Mouse (Mus musculus): ENCODE data around the gene Kdsr. TPM values are rescaled to one million over a fixed set of nuclear protein-coding genes. Genes with fewer than 3 reads are reported as not detected.
A peak's percentile ranks its signal among the peaks of the same experiment; 100 is the strongest.

Kdsr gene
- total and polyA plus RNA-seq, 3 experiments: 15.1 to 20.3 TPM; not detected in 1

DNA sequence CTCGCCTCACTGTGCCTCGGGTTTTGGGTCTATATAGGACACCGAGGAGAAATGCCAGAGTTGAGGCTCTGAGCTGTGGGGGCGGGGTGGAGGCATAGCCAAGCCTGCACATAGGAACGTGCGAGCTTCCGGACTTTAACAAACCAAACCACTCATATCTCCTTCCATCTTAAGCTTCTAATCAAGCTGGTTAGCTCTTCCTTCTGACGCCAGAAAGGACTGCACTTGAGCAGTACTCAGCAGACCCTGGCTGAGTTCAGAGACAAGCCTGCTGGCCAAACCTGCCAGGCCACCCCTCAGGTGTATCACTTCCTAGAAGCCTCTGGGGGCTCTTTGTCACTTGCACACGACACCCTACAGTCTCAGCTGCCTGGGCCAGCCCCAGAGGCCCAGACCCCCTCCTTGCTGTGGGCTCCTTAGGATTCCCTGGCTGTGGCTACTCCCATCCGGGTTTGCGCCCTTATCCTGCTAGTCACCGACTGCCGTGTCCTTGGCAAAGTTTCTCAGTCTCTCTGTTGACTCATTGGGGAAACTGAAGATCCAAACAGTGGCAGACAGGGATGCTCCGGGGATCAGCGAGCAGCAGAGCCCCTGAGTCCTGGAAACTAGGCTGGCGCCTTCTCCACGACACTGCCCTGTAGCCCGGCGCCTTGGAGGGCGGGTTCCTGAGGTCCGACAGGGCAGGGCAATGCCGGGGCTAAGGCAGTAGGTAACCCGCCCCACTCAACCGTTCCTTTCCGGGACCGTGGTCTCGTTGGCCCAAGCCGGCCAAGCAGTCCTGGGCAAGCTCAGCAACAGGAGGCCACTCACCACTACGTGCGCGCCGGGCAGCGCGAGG lies 574 bp downstream of the Kdsr start (continued):
- TF ChIP-seq MAX (IDR thresholded peaks at IDR 0.05; ENCODE audit: low read length) (0 out of 2 replicates have a peak, but pooled peaks have one; percentile 42), E2F4 (IDR thresholded peaks at IDR 0.05; ENCODE audit: borderline replicate concordance, low read depth, low read length) (0 out of 2 replicates have a peak, but pooled peaks have one; percentile 2), HCFC1 (IDR thresholded peaks at IDR 0.05; ENCODE audit: low read depth, low read length) (peak; percentile 31; the same call in 1 of the 2 replicates), MEF2A (IDR thresholded peaks at IDR 0.05; ENCODE audit: extremely low read depth, insufficient replicate concordance, low read depth, low read length, poor library complexity, severe bottlenecking) (no peak), CHD2 (IDR thresholded peaks at IDR 0.05; ENCODE audit: low read length) (peak; percentile 49)

DNA sequence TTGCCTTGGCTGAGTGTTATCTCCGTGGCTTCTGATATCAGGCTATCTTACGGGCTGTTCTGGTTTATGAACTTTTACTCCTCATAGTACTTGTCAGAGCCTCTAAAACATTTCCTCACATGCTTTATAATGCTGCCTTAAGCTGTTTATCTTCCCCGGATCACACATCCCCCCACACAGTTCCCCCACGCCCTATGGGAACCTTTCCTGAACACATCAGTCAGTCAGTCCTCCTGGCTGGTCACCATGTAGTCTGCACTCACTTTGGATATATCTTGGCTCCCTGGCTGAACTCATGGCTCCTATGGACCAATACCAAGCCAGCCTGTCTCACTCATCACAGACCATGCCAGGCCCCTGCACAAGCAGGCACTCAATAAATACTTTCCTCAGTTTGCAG lies 2.9 kb downstream of the Kdsr start:
- H3K27me3 ChIP-seq (ENCODE audit: control insufficient read depth in 1 of 2, insufficient read depth in 2 of 2, low read length in 2 of 2): no peaks in the 10 kb centered on the region
- peak; percentile 71; the same call in 1 of the 2 replicates for TF ChIP-seq MXI1 (IDR thresholded peaks at IDR 0.05; ENCODE audit: low read depth, low read length)
- TF ChIP-seq NRF1 (IDR thresholded peaks at IDR 0.05; ENCODE audit: insufficient read depth, low read depth, low read length, poor library complexity, severe bottlenecking): no peak
- peak; percentile 26; the same call in 1 of the 2 replicates for TF ChIP-seq ETS1 (IDR thresholded peaks at IDR 0.05; ENCODE audit: low read depth, low read length)
- TF ChIP-seq ZNF384 (IDR thresholded peaks at IDR 0.05; ENCODE audit: low read depth, low read length): no peak
- no peak for TF ChIP-seq POLR2AphosphoS2 (IDR thresholded peaks at IDR 0.05; ENCODE audit: low read length)
- TF ChIP-seq MAZ (IDR thresholded peaks at IDR 0.05; ENCODE audit: low read depth, low read length): no peak
- no peak for TF ChIP-seq NELFE (IDR thresholded peaks at IDR 0.05; ENCODE audit: low read depth, low read length)
- TF ChIP-seq JUND (IDR thresholded peaks at IDR 0.05; ENCODE audit: low read depth, low read length): no peak
- TF ChIP-seq USF2 (IDR thresholded peaks at IDR 0.05; ENCODE audit: borderline replicate concordance in 1 of 2, insufficient read depth in 1 of 2, low read depth in 1 of 2, low read length in 2 of 2): no peak
- TF ChIP-seq E2F4 (IDR thresholded peaks at IDR 0.05; ENCODE audit: borderline replicate concordance, low read depth, low read length): no peak
- peak; percentile 82 for TF ChIP-seq GATA1 (IDR thresholded peaks at IDR 0.05; ENCODE audit: low read depth, low read length)
- 0 out of 4 replicates have a peak, but pooled peaks of 1 of the 2 experiments have one; percentile 24 for TF ChIP-seq EP300 (IDR thresholded peaks at IDR 0.05; ENCODE audit: low read depth in 1 of 2, low read length in 2 of 2)
- TF ChIP-seq ZC3H11A (IDR thresholded peaks at IDR 0.05; ENCODE audit: low read depth, low read length): no peak
- no peak for TF ChIP-seq KAT2A (conservative IDR thresholded peaks at IDR 0.05; ENCODE audit: low read depth, low read length)
- TF ChIP-seq MEF2A (IDR thresholded peaks at IDR 0.05; ENCODE audit: extremely low read depth, insufficient replicate concordance, low read depth, low read length, poor library complexity, severe bottlenecking): no peak
- TF ChIP-seq ZKSCAN1 (IDR thresholded peaks at IDR 0.05; ENCODE audit: low read depth, low read length): no peak
- 0 out of 2 replicates have a peak, but pooled peaks have one; percentile 19 for TF ChIP-seq MAX (IDR thresholded peaks at IDR 0.05; ENCODE audit: low read length)
- 0 out of 2 replicates have a peak, but pooled peaks have one; percentile 6 for TF ChIP-seq TCF12 (IDR thresholded peaks at IDR 0.05; ENCODE audit: low read depth, low read length)
- TF ChIP-seq ELF1 (IDR thresholded peaks at IDR 0.05; ENCODE audit: low read depth, low read length): no peak
- peak; percentile 47; the same call in 1 of the 2 replicates for TF ChIP-seq RCOR1 (IDR thresholded peaks at IDR 0.05; ENCODE audit: low read depth, low read length)
- no peak overlapping the region for H3K9ac ChIP-seq (ENCODE audit: control insufficient read depth, low read depth, low read length, poor library complexity, severe bottlenecking)
- peaks cover 24 to 27% of the 10 kb centered on the region in 2 experiments for H3K4me1 ChIP-seq (ENCODE audit: control insufficient read depth in 1 of 2, insufficient read depth in 2 of 2, low read length in 2 of 2)
- no peak overlapping the region for H3K4me3 ChIP-seq (ENCODE audit: control insufficient read depth in 1 of 2, insufficient read depth in 1 of 2, low read depth in 2 of 2, low read length in 2 of 2)
- no peak overlapping the region for H3K27ac ChIP-seq (ENCODE audit: control insufficient read depth, low read depth, low read length)
- DNase-seq (ENCODE audit: low read depth, low spot score): no peak
- peaks cover 5 to 34% of the 10 kb centered on the region in 2 experiments; a peak in 3 of 4 replicates for H3K36me3 ChIP-seq (ENCODE audit: control insufficient read depth in 1 of 2, insufficient read depth in 2 of 2, low read length in 2 of 2)
- peaks cover 12% of the 10 kb centered on the region for H3K79me2 ChIP-seq (ENCODE audit: control insufficient read depth, insufficient read depth, low read length, poor library complexity)
- no peaks in the 10 kb centered on the region for H3K9me3 ChIP-seq (replicated peaks; ENCODE audit: insufficient read depth, low read length)

Data from MEL (cell line).